Mouse (Mus musculus): ENCODE data around the gene Zc3h8. TPM values are rescaled to one million over a fixed set of nuclear protein-coding genes. Genes with fewer than 3 reads are reported as not detected.

Gene Zc3h8
- total RNA-seq, 2 experiments from 2014 or later, result 0.58 to 0.94 TPM

DNA sequence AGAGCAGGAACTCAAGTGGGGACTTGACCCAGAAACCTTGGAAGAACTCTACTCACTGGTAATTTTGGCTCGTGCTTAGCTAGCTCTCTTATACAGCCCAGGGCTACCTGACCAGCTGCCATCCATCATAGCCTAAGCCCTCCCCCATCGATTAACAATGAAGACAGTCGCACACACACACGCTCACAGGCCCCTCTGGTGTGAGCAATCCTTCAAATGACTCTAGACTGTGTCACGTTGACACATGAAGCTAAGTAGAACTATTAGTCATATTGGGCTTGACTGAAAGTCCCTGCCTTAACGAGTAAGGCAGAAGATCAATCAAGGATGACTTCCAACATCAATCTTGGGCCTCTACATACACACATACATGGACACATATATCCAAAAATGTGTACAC lies 41.0 kb downstream of the Zc3h8 start:
- ATAC-seq (replicated peaks; ENCODE audit: low FRiP score, poor library complexity, severe bottlenecking), result no peak

DNA sequence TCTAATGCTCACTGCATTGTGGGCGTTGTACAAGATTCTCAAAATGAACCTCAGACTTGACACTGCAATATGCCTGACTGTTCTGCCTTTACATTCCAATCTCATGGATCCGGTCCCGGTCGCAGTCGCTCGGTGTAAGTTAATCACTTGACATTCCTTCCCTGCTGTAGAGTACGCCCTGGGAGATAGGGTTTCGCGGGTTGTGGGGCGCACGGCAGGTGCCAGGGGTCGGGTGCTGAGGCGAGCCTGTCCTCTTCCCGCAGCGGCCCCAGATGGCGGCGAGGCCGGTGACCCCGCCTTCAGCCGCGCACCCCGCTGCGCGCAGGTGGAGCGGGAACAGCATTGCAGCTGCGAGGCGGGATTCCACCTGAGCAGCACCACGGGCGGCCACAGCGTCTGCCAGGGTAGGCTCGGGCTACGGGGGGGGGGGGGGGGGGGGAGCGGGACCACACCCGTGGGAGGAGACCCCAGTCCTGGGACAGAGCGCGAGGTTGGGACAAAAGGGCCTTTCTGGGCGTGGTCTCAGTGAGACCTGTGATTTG lies 51.6 kb downstream of the Zc3h8 start:
- ATAC-seq (replicated peaks; ENCODE audit: low FRiP score, poor library complexity, severe bottlenecking), result no peak

DNA sequence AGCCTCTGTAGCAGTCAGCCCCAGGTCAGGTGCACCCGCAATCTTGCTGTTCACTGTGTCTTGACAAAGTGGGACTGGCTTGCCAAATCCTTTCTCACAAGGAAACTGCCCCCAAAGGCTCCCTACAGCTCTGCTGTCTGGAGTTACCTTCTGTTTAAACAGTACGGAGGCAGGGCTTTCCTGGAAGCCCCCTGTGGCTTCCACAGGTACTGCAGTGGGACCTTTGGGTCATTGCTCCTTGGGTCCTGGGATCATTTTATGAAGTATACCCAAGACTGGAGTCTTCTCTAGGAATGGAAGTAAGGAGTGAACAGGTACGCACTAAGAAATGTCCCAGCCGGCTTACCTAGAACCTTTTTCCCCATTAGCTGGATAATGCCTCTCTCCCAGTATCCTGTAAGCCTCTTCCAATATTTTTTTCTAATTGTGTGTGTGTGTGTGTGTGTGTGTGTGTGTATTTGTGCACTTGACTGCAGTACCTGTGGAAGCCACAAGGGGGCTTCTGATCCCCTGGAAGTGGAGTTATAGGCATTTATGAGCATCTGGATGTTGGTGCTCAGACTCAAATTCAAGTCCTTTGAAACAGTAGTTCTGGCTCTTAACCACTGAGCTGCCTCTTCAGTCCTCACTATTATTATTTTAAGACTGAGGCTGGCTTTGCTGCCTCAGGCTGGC lies 53.1 kb downstream of the Zc3h8 start:
- peak; percentile 29; the same call in 1 of the 2 replicates for ATAC-seq (replicated peaks; ENCODE audit: low FRiP score, poor library complexity, severe bottlenecking)

DNA sequence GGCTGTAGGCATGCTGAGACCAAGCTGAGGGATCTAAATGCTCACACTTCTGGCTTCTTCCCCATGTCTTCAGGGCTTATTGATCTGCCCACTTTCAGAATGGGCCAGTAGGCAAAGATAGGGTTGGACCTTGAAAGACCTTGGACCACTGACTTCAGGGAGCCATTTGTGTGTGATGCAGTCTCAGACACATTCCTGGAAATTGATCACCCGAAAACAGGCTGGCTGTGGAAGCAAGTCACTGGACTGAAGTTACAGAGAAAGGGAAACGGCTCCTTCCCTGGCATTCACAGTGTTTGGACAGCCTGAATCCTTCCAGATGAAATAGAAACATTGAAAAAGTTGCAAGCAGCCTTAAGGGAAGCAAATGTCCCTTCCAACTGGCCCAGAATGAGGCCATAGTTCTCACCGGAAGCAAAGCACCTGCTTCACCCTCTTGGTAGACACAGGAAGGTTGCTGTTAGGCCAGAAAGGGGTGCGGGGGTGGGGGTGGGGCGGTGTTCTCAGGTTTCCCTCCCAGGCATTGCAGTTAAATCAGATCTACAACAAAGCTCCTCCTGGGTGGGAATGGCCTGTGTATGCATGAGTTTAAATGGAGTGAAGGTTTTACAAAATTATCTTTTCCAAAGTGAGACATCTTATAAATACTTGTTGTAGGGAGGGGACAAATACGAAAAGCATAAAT lies 55.9 kb downstream of the Zc3h8 start:
- ATAC-seq (replicated peaks; ENCODE audit: low FRiP score, poor library complexity, severe bottlenecking), result no peak

DNA sequence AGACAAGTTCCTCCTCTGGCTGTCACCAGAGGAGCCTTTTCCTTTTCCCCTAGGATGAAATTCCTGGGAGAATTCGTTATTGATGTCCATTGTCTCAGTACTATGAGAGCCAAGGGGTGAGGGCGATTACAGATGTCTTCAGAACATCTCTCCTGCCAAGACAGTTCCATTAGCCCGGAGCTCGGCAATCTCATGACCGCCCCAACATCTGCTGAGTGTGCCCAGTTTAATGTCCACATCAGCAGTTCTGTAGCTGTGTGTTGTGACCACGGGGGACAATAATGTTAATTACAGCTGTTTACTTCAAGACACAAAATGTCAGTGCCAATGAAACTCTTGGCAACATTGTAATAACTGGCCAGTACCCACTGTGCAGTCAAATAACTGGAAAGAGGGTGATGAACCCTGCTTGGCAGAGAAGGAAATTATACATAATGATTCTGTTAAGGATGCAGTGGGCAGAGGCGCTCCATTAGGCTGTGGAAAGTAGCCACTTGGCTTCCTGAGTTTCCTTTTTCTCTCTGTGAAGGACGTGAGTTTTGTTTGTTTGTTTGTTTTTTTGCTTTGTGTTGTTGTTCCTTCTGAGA lies 58.6 kb downstream of the Zc3h8 start:
- ATAC-seq (replicated peaks; ENCODE audit: low FRiP score, poor library complexity, severe bottlenecking), result no peak

DNA sequence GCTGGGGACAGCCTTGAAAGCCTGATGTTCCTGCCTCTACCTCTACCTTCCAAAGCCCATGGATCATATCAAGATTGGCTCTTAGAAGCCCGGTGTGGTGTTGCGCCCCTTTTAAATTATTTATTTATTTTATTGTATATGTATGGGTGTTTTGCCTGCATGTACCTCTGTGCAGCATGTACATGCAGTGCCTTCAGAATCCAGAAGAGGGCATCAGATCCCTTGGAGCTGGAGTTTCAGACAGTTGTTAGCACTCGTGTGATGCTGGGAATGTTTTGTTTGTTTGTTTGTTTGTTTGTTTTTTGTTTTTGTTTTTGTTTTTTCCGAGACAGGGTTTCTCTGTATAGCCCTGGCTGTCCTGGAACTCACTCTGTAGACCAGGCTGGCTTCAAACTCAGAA lies 62.6 kb downstream of the Zc3h8 start:
- ATAC-seq (replicated peaks; ENCODE audit: low FRiP score, poor library complexity, severe bottlenecking), result peak; percentile 53; the same call in 1 of the 2 replicates

Other genes with a start within 250 kb of the Zc3h8 start
- gene Mertk, start 245.1 kb downstream of the Zc3h8 start, total RNA-seq (2015; ENCODE audit: low replicate concordance), result 2.1 and 2.9 TPM in 2 replicates
- gene Mertk, start 245.1 kb downstream of the Zc3h8 start, total RNA-seq (2017; ENCODE audit: low replicate concordance), result 2.6 TPM in 2 replicates
- gene Tmem87b, start 126.0 kb downstream of the Zc3h8 start, total RNA-seq (2015; ENCODE audit: low replicate concordance), result 2.3 and 4.4 TPM in 2 replicates
- 1.4 and 3.4 TPM in 2 replicates for gene Tmem87b, start 126.0 kb downstream of the Zc3h8 start, total RNA-seq (2017; ENCODE audit: low replicate concordance)
- not detected in 2 replicates for gene Fbln7, start 81.1 kb downstream of the Zc3h8 start, total RNA-seq (2015; ENCODE audit: low replicate concordance)
- gene Fbln7, start 81.1 kb downstream of the Zc3h8 start, total RNA-seq (2017; ENCODE audit: low replicate concordance), result 0.09 TPM in 1 of 2 replicates, not detected in the other
- 4.0 and 6.3 TPM in 2 replicates for gene Zc3h6, start 23.3 kb upstream of the Zc3h8 start, total RNA-seq (2015; ENCODE audit: low replicate concordance)
- 1.3 and 5.2 TPM in 2 replicates for gene Zc3h6, start 23.3 kb upstream of the Zc3h8 start, total RNA-seq (2017; ENCODE audit: low replicate concordance)
- gene Gm10762, start 23.6 kb upstream of the Zc3h8 start, total RNA-seq (2015; ENCODE audit: low replicate concordance), result 1.5 TPM in 1 of 2 replicates, not detected in the other
- 1.4 TPM in 1 of 2 replicates, not detected in the other for gene Gm10762, start 23.6 kb upstream of the Zc3h8 start, total RNA-seq (2017; ENCODE audit: low replicate concordance)
- 0.38 TPM in 1 of 2 replicates, not detected in the other for gene Vinac1, start 104.1 kb upstream of the Zc3h8 start, total RNA-seq (2015; ENCODE audit: low replicate concordance)
- gene Vinac1, start 104.1 kb upstream of the Zc3h8 start, total RNA-seq (2017; ENCODE audit: low replicate concordance), result not detected in 2 replicates
- gene Ttl, start 121.9 kb upstream of the Zc3h8 start, total RNA-seq (2015; ENCODE audit: low replicate concordance), result 0.63 TPM in 1 of 2 replicates, not detected in the other
- gene Ttl, start 121.9 kb upstream of the Zc3h8 start, total RNA-seq (2017; ENCODE audit: low replicate concordance), result 0.84 and 2.1 TPM in 2 replicates
- gene Polr1b, start 156.9 kb upstream of the Zc3h8 start, total RNA-seq (2015; ENCODE audit: low replicate concordance), result 1.0 and 4.4 TPM in 2 replicates
- 4.9 and 5.3 TPM in 2 replicates for gene Polr1b, start 156.9 kb upstream of the Zc3h8 start, total RNA-seq (2017; ENCODE audit: low replicate concordance)
- 3.5 and 7.5 TPM in 2 replicates for gene Chchd5, start 185.6 kb upstream of the Zc3h8 start, total RNA-seq (2015; ENCODE audit: low replicate concordance)
- 2.8 and 6.9 TPM in 2 replicates for gene Chchd5, start 185.6 kb upstream of the Zc3h8 start, total RNA-seq (2017; ENCODE audit: low replicate concordance)